In the genomic region with DNA sequence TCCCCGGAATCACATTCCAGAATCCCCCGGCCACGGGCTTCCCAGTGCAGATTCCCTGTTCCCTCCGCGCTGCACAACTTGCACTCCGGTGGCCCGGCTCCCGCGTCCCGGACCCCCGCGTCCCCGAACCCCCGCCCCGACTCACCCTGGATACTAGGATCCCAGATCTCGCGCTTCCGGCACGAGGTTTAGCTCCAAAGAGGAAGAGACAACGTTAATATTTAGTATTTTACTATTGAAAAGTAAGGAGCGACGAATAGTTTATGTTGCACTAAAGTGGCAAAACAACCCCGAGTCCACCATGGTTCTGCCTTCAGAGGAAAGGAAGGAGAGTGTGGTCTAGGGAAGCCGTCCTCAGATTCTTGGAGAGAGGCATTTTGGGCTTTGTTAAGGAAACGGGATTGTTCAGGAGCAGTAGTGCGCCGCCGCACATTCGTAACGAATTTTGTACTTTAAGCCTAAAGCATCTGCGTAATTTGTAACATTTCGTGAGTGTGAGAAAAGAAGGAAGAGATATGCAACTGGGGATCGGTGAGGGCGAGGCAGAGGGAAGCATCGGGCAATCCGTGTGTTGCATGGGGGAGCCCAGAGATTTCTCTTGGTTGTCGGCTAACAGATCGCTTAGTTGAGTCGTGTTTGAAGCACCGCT, we compare ENCODE assay signal across 7 mouse cellular contexts. TPM values are rescaled to one million over a fixed set of nuclear protein-coding genes. Genes with fewer than 3 reads are reported as not detected.
A peak's percentile ranks its signal among the peaks of the same experiment; 100 is the strongest.
DNase-seq lines count a peak whose midpoint lies in the region; ATAC-seq and TF ChIP-seq lines count a peak whose summit lies in the region.

No protein-coding gene starts in this region.

- CTCF ChIA-PET in Patski (lab: Charles Lee): interaction anchor here (1.4 kb wide), 1 partner anchor 8 kb away, joined by 3 read pairs; no protein-coding TSS in a partner anchor

- no peak for TF ChIP-seq CTCF in Patski (IDR thresholded peaks at IDR 0.05)

- H3K9me3 ChIP-seq in embryonic facial prominence, embryonic 10.5 days: no peaks in the 10 kb centered on the region

- peak; percentile 52 for ATAC-seq in Patski
- ATAC-seq in megakaryocyte progenitor cell, adult 5-6 weeks (replicated peaks; ENCODE audit: poor library complexity): peak; percentile 20
- ATAC-seq in inflammation-experienced regulatory T-cells, adult 6 months: no peak

- peak overlapping the region; percentile 88 for H3K4me3 ChIP-seq in embryonic facial prominence, embryonic 10.5 days

- intact Hi-C loops in left cerebral cortex, postnatal 14 days (cut with DNase I): loop anchor here (5.0 kb wide), 2 partner anchors 40 to 55 kb away; no protein-coding TSS in a partner anchor

- POLR2A ChIA-PET in Patski (lab: Charles Lee): interaction anchor here (0.6 kb wide), 1 partner anchor 39 kb away, joined by 3 read pairs; no protein-coding TSS in a partner anchor

- WGBS in embryonic facial prominence, embryonic 10.5 days: under 1% methylated on average over 40 of the region's 40 CpGs

- H3K4me1 ChIP-seq in embryonic facial prominence, embryonic 10.5 days: peaks cover 16% of the 10 kb centered on the region

- peak overlapping the region; percentile 97 for H3K27ac ChIP-seq in embryonic facial prominence, embryonic 10.5 days (replicated peaks)

- peaks cover 8% of the 10 kb centered on the region; the same call in 1 of the 2 replicates for H3K36me3 ChIP-seq in embryonic facial prominence, embryonic 10.5 days (replicated peaks)

- H3K27me3 ChIP-seq in Patski: no peaks in the 10 kb centered on the region
- no peaks in the 10 kb centered on the region for H3K27me3 ChIP-seq in embryonic facial prominence, embryonic 10.5 days (replicated peaks; ENCODE audit: low read depth, poor library complexity, severe bottlenecking)

- in situ Hi-C loops in Patski (cut with MboI; ENCODE audit: low pct_unique_long_range_greater_than_20kb): no loop called here

- peak; percentile 36 to 38 for DNase-seq in left cerebral cortex, postnatal 14 days (ENCODE audit: low spot score in 2 of 2)
- no peak for DNase-seq in left cerebral cortex, adult 8-10 months (ENCODE audit: low spot score in 2 of 2)
- DNase-seq in Patski (ENCODE audit: low read depth, low spot score): no peak
- peak; percentile 44 for DNase-seq in embryonic facial prominence, embryonic 10.5 days (ENCODE audit: low spot score)
- DNase-seq in induced T-regulatory cell, adult 2 months (ENCODE audit: low read depth): peak; percentile 35

RNA-seq across cellular contexts. Expression of gene Cyfip1, which starts 1.1 kb away (rescaled TPM):
- total RNA-seq in left cerebral cortex, postnatal 14 days (2021): 10 to 100 TPM; 71.3 to 75.2 TPM
- total RNA-seq in left cerebral cortex, adult 8-10 months (2022): 10 to 100 TPM; 78.3 to 86.9 (median 81.4) TPM
- polyA plus RNA-seq in Patski (2021): 81.0 TPM
- polyA plus RNA-seq in embryonic facial prominence, embryonic 10.5 days (2016; fragmentation: Nextera tagmentation; extraction: Ambion mirVana): 110 and 111 TPM in 2 replicates
- 38.7 and 42.8 TPM in 2 replicates for total RNA-seq in megakaryocyte progenitor cell, adult 5-6 weeks (2015)
- total RNA-seq in megakaryocyte progenitor cell, adult 5-6 weeks (2017): 41.1 and 49.2 TPM in 2 replicates
- polyA plus RNA-seq in inflammation-experienced regulatory T-cells, adult 6 months (2017; shearing (Covaris generic)): 100 to 1,000 TPM in 1 of 3 experiments, 10 to 100 TPM in 2; 86.4 to 118 (median 99.8) TPM

RNA-seq across cellular contexts. Expression of gene Tubgcp5, which starts 48.7 kb away (rescaled TPM):
- total RNA-seq in left cerebral cortex, postnatal 14 days (2021): 10 to 100 TPM; 30.3 to 33.2 TPM
- 10 to 100 TPM; 33.0 to 42.7 (median 37.6) TPM for total RNA-seq in left cerebral cortex, adult 8-10 months (2022)
- 21.6 TPM for polyA plus RNA-seq in Patski (2021)
- 32.6 and 35.5 TPM in 2 replicates for polyA plus RNA-seq in embryonic facial prominence, embryonic 10.5 days (2016; fragmentation: Nextera tagmentation; extraction: Ambion mirVana)
- total RNA-seq in megakaryocyte progenitor cell, adult 5-6 weeks (2015): 34.5 and 43.3 TPM in 2 replicates
- total RNA-seq in megakaryocyte progenitor cell, adult 5-6 weeks (2017): 23.2 and 60.3 TPM in 2 replicates
- 10 to 100 TPM; 31.8 to 38.7 (median 33.4) TPM for polyA plus RNA-seq in inflammation-experienced regulatory T-cells, adult 6 months (2017; shearing (Covaris generic))

Comparison
In these comparisons a context has a peak if more than half of its experiments do, and no peak if none do; other contexts are left out.
1. DNase-seq: peak in left cerebral cortex, postnatal 14 days (2 of 2), embryonic facial prominence, embryonic 10.5 days (single experiment) and induced T-regulatory cell, adult 2 months (single experiment); none in left cerebral cortex, adult 8-10 months (0 of 2) and Patski (single experiment).